Mouse (Mus musculus) spleen, adult 2 months (tissue): Measurements from ENCODE around the gene Cyp27a1. TPM values are rescaled to one million over a fixed set of nuclear protein-coding genes. Genes with fewer than 3 reads are reported as not detected.

Source experiments
- DNase-seq, 2 experiments: peaks; one replicate each; pipeline versions ENCODE4 v3.0.0 to v3.0.0-alpha.2; 2012 to 2021; ENCODE audit warnings: low spot score in 2 of 2, low read depth in 1 of 2
- H3K27ac ChIP-seq: fragments of 200-500 bp; 2 replicates; pipeline ENCODE4 v1.5.1; 2012; ENCODE audit warnings: low read length, inconsistent platforms; ENCODE audit not compliant: insufficient read depth
- H3K27me3 ChIP-seq: fragments of 200-500 bp; 2 replicates; pipeline ENCODE4 v1.6.1; 2012; ENCODE audit warnings: mild to moderate bottlenecking, moderate library complexity, low read length, inconsistent platforms; ENCODE audit not compliant: control insufficient read depth, insufficient read depth
- H3K36me3 ChIP-seq: fragments of 200-500 bp; 2 replicates; pipeline ENCODE4 v1.6.1; 2012; ENCODE audit warnings: mild to moderate bottlenecking, low read length, inconsistent platforms; ENCODE audit not compliant: control insufficient read depth, insufficient read depth
- H3K4me1 ChIP-seq: fragments of 200-500 bp; 2 replicates; pipeline ENCODE4 v1.6.1; 2011; ENCODE audit warnings: inconsistent platforms; ENCODE audit not compliant: control insufficient read depth, insufficient read depth, insufficient read length
- H3K4me3 ChIP-seq: fragments of 200-500 bp; 2 replicates; pipeline ENCODE4 v1.5.1; 2011; ENCODE audit warnings: mild to moderate bottlenecking, inconsistent platforms; ENCODE audit not compliant: insufficient read depth, insufficient read length; ENCODE audit errors: extremely low read depth
- CTCF ChIP-seq: fragments of 200-500 bp; IDR thresholded peaks from 2 replicates; pipeline ENCODE4 v1.5.1; 2011; ENCODE audit warnings: mild to moderate bottlenecking, inconsistent platforms; ENCODE audit not compliant: insufficient read depth, insufficient read length, insufficient replicate concordance; ENCODE audit errors: extremely low read depth
- POLR2A ChIP-seq: fragments of 200-500 bp; IDR thresholded peaks from 2 replicates; pipeline ENCODE4 v1.6.1; 2011; ENCODE audit warnings: low read depth, low read length, inconsistent platforms
- WGBS: fragments of 180-500 bp; shearing (Covaris S2); methylation state at CpG from one replicate; pipeline ENCODE4 v1.1.7; 2018; 5-methylcytosine and 5-hydroxymethylcytosine counted together
- polyA plus RNA-seq: library from polyadenylated mRNA; depleted of rRNA; stranded (reverse); fragments of >200 nt; gene quantifications from 2 replicates; pipeline ENCODE4 v1.2.3, GENCODE M21; 2012; rRNA removed

Gene Cyp27a1
- polyA plus RNA-seq, 1 experiment = 25.0 TPM

DNA sequence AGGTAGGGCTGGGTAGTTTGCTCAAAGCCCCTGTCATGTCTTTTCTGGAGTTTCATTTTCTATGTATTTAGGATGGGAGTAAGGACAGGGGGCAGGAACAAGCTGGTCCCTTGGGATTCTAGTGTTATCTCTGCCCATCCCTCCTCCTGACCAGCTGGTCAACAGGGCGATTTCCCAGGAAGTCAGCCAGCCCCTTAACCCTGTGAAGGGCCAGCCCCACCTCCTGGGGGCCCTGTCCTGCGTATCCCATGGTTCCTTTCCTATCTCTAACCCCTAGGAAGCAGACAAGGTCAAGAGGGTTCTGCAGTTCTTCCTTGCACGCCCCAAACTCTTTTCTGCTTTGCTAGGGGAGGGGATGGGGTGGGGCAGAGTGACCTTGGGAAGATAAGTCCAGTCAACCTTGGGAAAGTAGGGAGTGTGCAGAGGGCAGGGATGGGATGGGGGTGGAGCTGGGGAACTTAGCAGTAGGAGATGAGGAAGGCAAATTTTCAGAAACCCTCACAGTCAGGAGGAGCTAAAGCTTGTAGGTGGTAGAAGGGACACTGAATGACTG is 65.6 kb downstream of the Cyp27a1 start:
- no peak for DNase-seq
- Histone ChIP-seq H3K27ac (no peak overlapping the region), H3K36me3 (no peaks in the 10 kb centered on the region), H3K4me1 (peaks cover 4% of the 10 kb centered on the region), H3K4me3 (no peak overlapping the region), H3K27me3 (peaks cover 5% of the 10 kb centered on the region; the same call in 1 of the 2 replicates)
- 77% methylated on average over 3 of the region's 3 CpGs for WGBS
- TF ChIP-seq CTCF (no peak), POLR2A (no peak)

DNA sequence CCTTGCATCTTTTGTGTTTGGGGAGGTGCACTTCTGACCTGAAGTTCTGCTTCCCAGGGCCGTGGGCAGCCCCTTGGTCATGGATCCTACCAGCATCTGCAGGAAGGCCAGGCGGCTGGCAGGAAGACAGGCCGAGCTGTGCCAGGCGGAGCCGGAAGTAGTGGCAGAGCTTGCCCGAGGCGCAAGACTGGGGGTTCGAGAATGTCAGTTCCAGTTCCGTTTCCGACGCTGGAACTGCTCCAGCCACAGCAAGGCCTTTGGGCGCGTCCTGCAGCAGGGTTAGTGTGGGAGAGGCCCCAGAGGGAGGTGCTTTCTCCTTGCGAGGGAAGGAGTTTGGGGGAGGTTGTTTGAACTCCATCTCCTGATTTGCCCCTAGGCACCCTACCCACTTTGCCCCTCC is 68.7 kb downstream of the Cyp27a1 start:
- H3K4me1 ChIP-seq = peaks cover 8% of the 10 kb centered on the region
- no peaks in the 10 kb centered on the region for H3K36me3 ChIP-seq
- WGBS = 10% methylated on average over 14 of the region's 14 CpGs
- no peak overlapping the region for H3K27ac ChIP-seq
- peaks cover 5% of the 10 kb centered on the region; the same call in 1 of the 2 replicates for H3K27me3 ChIP-seq
- H3K4me3 ChIP-seq = no peak overlapping the region
- TF ChIP-seq POLR2A = no peak
- no peak for TF ChIP-seq CTCF
- DNase-seq = no peak

DNA sequence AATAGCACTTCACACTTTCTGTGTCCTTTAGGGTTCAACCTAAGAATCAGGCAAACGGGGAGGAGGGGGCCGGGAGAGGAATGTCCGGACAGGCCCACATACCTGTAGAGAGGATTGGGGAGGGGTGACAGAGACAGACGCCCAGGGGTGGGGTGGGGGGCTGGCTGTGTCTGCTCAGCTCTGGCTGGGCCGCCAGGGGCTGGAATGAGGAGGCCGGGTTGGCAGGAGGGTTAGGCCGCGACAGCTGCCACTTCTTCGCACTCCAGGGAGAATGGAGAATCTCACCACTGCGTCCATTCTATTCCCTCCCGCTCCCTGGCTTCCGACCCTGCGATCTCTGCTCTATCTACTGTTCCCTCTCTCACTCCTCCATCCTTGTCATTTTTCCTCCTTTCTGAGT is 70.2 kb downstream of the Cyp27a1 start:
- WGBS = 47% methylated on average over 13 of the region's 13 CpGs
- no peak for DNase-seq
- H3K27me3 ChIP-seq = peaks cover 5% of the 10 kb centered on the region; the same call in 1 of the 2 replicates
- no peak overlapping the region for H3K4me3 ChIP-seq
- H3K36me3 ChIP-seq = no peaks in the 10 kb centered on the region
- no peak for TF ChIP-seq POLR2A
- no peak for TF ChIP-seq CTCF
- H3K4me1 ChIP-seq = peaks cover 8% of the 10 kb centered on the region
- H3K27ac ChIP-seq = no peak overlapping the region

DNA sequence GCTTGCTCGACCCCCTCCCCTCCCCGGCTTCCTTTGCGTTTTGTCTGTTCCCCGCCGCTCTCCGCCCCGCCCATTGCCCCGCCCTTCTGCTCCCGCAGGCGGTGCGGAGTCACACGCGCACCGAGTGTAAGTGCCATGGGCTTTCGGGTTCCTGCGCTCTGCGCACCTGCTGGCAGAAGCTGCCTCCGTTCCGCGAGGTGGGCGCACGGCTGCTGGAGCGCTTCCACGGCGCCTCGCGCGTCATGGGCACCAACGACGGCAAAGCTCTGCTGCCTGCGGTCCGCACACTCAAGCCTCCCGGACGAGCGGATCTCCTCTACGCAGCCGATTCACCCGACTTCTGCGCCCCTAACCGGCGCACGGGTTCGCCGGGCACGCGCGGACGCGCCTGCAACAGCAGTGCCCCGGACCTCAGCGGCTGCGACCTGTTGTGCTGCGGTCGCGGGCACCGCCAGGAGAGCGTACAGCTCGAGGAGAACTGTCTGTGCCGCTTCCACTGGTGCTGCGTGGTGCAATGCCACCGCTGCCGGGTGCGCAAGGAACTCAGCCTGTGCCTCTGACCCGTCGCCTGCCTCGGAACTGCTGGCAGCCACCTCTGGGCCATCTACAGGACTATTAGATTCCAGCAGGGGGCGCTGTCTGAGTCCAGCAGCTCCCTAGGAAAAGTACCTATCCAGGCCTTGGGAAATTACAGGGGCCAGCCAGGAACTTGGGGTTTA is 70.8 kb downstream of the Cyp27a1 start:
- Histone ChIP-seq H3K27ac (no peak overlapping the region), H3K4me1 (peaks cover 8% of the 10 kb centered on the region), H3K27me3 (peaks cover 5% of the 10 kb centered on the region; the same call in 1 of the 2 replicates), H3K4me3 (peak overlapping the region; percentile 44; the same call in 1 of the 2 replicates), H3K36me3 (no peaks in the 10 kb centered on the region)
- WGBS = 3% methylated on average over 67 of the region's 67 CpGs
- peak in 1 of 2 experiments; percentile 33 for DNase-seq
- TF ChIP-seq POLR2A (no peak), CTCF (no peak; the same call in 1 of the 2 replicates)

Other genes starting within 250 kb of the Cyp27a1 start
- gene Cnot9, start 207.5 kb upstream of the Cyp27a1 start, polyA plus RNA-seq = 12.6 and 14.8 TPM in 2 replicates
- not detected in 2 replicates for gene Plcd4, start 170.7 kb upstream of the Cyp27a1 start, polyA plus RNA-seq
- gene Usp37, start 169.3 kb upstream of the Cyp27a1 start, polyA plus RNA-seq = 2.5 and 2.7 TPM in 2 replicates
- 13.5 and 14.2 TPM in 2 replicates for gene Zfp142, start 125.3 kb upstream of the Cyp27a1 start, polyA plus RNA-seq
- gene Bcs1l, start 125.3 kb upstream of the Cyp27a1 start, polyA plus RNA-seq = 7.9 and 9.3 TPM in 2 replicates
- 31.4 and 33.5 TPM in 2 replicates for gene Rnf25, start 112.2 kb upstream of the Cyp27a1 start, polyA plus RNA-seq
- 0.56 and 0.92 TPM in 2 replicates for gene Stk36, start 112.1 kb upstream of the Cyp27a1 start, polyA plus RNA-seq
- 10.4 and 13.4 TPM in 2 replicates for gene Ttll4, start 51.8 kb upstream of the Cyp27a1 start, polyA plus RNA-seq
- gene Prkag3, start 35.6 kb downstream of the Cyp27a1 start, polyA plus RNA-seq = 0.06 and 0.18 TPM in 2 replicates
- 1.9 and 2.0 TPM in 2 replicates for gene Wnt6, start 58.3 kb downstream of the Cyp27a1 start, polyA plus RNA-seq
- 3.1 and 3.2 TPM in 2 replicates for gene Wnt10a, start 77.9 kb downstream of the Cyp27a1 start, polyA plus RNA-seq
- gene Cdk5r2, start 141.4 kb downstream of the Cyp27a1 start, polyA plus RNA-seq = not detected in 2 replicates
- gene Fev, start 171.8 kb downstream of the Cyp27a1 start, polyA plus RNA-seq = 0.08 TPM in 1 of 2 replicates, not detected in the other
- not detected in 2 replicates for gene Cryba2, start 179.6 kb downstream of the Cyp27a1 start, polyA plus RNA-seq
- gene Cfap65, start 222.0 kb downstream of the Cyp27a1 start, polyA plus RNA-seq = not detected in 2 replicates
- gene Ihh, start 238.1 kb downstream of the Cyp27a1 start, polyA plus RNA-seq = 0.18 and 0.26 TPM in 2 replicates